Mouse (Mus musculus) lung, postnatal 36 days (tissue): ENCODE results near the gene Adra2c.
A peak's percentile ranks its signal among the peaks of the same experiment; 100 is the strongest.

Experiments
- DNase-seq: peaks from one replicate; pipeline ENCODE4 v3.0.0; 2022; ENCODE audit warnings: mixed read lengths

Gene Adra2c

GRCm38 (mm10) chr5:35313231-35313821 is 35.2 kb downstream of the Adra2c start:
- no peak for DNase-seq

GRCm38 (mm10) chr5:35313826-35314586 is 35.9 kb downstream of the Adra2c start:
- DNase-seq, result peak; percentile 9

- no peak for DNase-seq
Observed at GRCm38 (mm10) chr5:35314629-35315028, 36.5 kb downstream of the Adra2c start.

- DNase-seq, result no peak
Observed at GRCm38 (mm10) chr5:35315204-35315603, 37.1 kb downstream of the Adra2c start.

- DNase-seq, result peak; percentile 66
Observed at GRCm38 (mm10) chr5:35320650-35321049, 42.5 kb downstream of the Adra2c start.

- no peak for DNase-seq
Observed at GRCm38 (mm10) chr5:35330822-35331221, 52.7 kb downstream of the Adra2c start.
